Mouse (Mus musculus) lung, embryonic 15.5 days (tissue): Measurements from ENCODE around the gene Pfas. TPM values are rescaled to one million over a fixed set of nuclear protein-coding genes. Genes with fewer than 3 reads are reported as not detected.
"Not testable (repeated sequence)": the region's sequence is repeated elsewhere in the genome, so short reads cannot be mapped to it uniquely, and the experiment has no call there.

Experiments used
- ATAC-seq: fragments of 200-750 bp; cut with Nextera tagmentation; 2 replicates; pipeline ENCODE4 v1.8.0; 2017; ENCODE audit warnings: moderate number of reproducible peaks, borderline replicate concordance; ENCODE audit not compliant: low FRiP score, low TSS enrichment; ENCODE audit errors: extremely low read depth
- H3K27ac ChIP-seq: fragments of 300-500 bp; sonication (generic); 2 replicates; pipeline ENCODE4 v1.5.1; 2015; ENCODE audit warnings: moderate library complexity, mild to moderate bottlenecking, inconsistent platforms
- H3K27me3 ChIP-seq: fragments of 300-500 bp; sonication (generic); 2 replicates; pipeline ENCODE4 v1.6.1; 2015; ENCODE audit warnings: inconsistent platforms
- H3K36me3 ChIP-seq: fragments of 300-500 bp; sonication (generic); 2 replicates; pipeline ENCODE4 v1.6.1; 2015; ENCODE audit warnings: inconsistent platforms
- H3K4me1 ChIP-seq: fragments of 300-500 bp; sonication (generic); 2 replicates; pipeline ENCODE4 v1.6.1; 2015; ENCODE audit warnings: inconsistent platforms
- H3K4me2 ChIP-seq: fragments of 300-500 bp; sonication (generic); 2 replicates; pipeline ENCODE4 v1.6.1; 2015; ENCODE audit warnings: inconsistent platforms, mild to moderate bottlenecking, moderate library complexity
- H3K4me3 ChIP-seq: fragments of 300-500 bp; sonication (generic); 2 replicates; pipeline ENCODE4 v1.5.1; 2015; ENCODE audit warnings: mild to moderate bottlenecking, inconsistent platforms
- H3K9ac ChIP-seq: fragments of 300-500 bp; sonication (generic); 2 replicates; pipeline ENCODE4 v1.6.1; 2015; ENCODE audit warnings: inconsistent platforms
- H3K9me3 ChIP-seq: fragments of 300-500 bp; sonication (generic); 2 replicates; pipeline ENCODE4 v1.6.1; 2016; ENCODE audit warnings: inconsistent platforms
- WGBS: fragments of 180-500 bp; shearing (Covaris S2); methylation state at CpG from one replicate; pipeline ENCODE4 v1.1.7; 2015; 5-methylcytosine and 5-hydroxymethylcytosine counted together
- polyA plus RNA-seq: library from polyadenylated mRNA; unstranded; fragments of >200 nt; fragmentation: Nextera tagmentation; extraction: Ambion mirVana; gene quantifications from 2 replicates; pipeline ENCODE4 v1.2.1, GENCODE M21; 2015

The Pfas gene
- polyA plus RNA-seq, 1 experiment from 2014 or later = 33.4 TPM

DNA sequence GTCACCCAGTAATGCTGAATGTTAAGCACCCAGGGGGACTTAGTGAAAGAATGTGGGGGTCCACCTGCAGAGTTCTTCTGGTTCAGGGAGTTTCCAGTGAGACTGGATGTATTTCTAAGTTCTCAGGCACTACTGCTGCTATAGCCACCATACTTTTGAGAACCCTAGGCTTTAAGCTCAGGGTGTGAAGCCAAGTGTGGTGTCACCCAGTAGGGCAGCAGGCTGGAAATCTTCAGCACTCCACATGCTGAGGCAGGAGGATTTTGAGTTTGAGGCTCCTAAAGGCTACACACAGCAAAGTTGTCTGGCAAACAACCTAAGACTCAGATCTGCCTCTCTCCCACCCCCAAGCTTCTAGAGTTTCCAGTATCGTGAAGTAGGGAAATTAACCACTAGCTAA, 41.7 kb downstream of the Pfas start:
- no peak for ATAC-seq
- Histone ChIP-seq H3K27ac (no peak overlapping the region), H3K9ac (no peak overlapping the region), H3K4me3 (no peak overlapping the region), H3K4me2 (no peak overlapping the region), H3K4me1 (peaks cover 25% of the 10 kb centered on the region), H3K36me3 (no peaks in the 10 kb centered on the region), H3K9me3 (no peaks in the 10 kb centered on the region), H3K27me3 (no peaks in the 10 kb centered on the region)
- 17% methylated on average over 1 of the region's 1 CpGs for WGBS

GRCm38 (mm10) chr11:68965845-68966244, 42.4 kb downstream of the Pfas start:
- H3K4me2 ChIP-seq = no peak overlapping the region
- no peaks in the 10 kb centered on the region for H3K27me3 ChIP-seq
- peaks cover 21% of the 10 kb centered on the region for H3K4me1 ChIP-seq
- H3K9ac ChIP-seq = no peak overlapping the region
- no peak for ATAC-seq
- no peaks in the 10 kb centered on the region for H3K9me3 ChIP-seq
- no peaks in the 10 kb centered on the region for H3K36me3 ChIP-seq
- H3K4me3 ChIP-seq = no peak overlapping the region
- H3K27ac ChIP-seq = no peak overlapping the region
- 24% methylated on average over 3 of the region's 3 CpGs for WGBS

- no peaks in the 10 kb centered on the region for H3K36me3 ChIP-seq
- peaks cover 13% of the 10 kb centered on the region for H3K4me1 ChIP-seq
- no peaks in the 10 kb centered on the region for H3K27me3 ChIP-seq
- no peak for ATAC-seq
- H3K9ac ChIP-seq = no peak overlapping the region
- H3K9me3 ChIP-seq = no peaks in the 10 kb centered on the region
- no peak overlapping the region for H3K4me3 ChIP-seq
- H3K27ac ChIP-seq = no peak overlapping the region
- no peak overlapping the region for H3K4me2 ChIP-seq
Measured at GRCm38 (mm10) chr11:68965050-68965449, 43.2 kb downstream of the Pfas start.

DNA sequence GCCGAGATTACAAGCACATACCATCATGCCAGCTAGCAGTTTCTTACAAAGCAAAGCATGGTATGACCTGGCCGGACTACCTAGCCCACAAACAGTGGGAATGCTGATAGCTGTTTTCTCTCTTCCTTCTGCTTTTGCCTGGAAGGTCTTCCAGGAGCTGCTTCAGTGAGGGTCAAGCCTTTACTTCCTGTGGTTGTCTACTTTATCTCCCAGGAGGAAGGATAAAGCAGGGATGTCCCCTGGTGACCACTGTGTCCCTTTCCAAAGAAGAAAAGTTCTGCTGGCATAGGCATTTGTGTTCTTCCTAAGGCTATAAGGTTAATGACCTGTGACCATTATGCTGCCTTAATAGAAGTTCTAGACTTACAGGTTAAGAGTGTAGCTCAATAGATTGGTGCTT, 44.9 kb downstream of the Pfas start:
- WGBS = 64% methylated on average over 2 of the region's 2 CpGs
- Histone ChIP-seq H3K36me3 (no peaks in the 10 kb centered on the region), H3K27ac (no peak overlapping the region), H3K27me3 (no peaks in the 10 kb centered on the region), H3K4me1 (peaks cover 7% of the 10 kb centered on the region), H3K9me3 (no peaks in the 10 kb centered on the region), H3K4me2 (no peak overlapping the region), H3K9ac (no peak overlapping the region), H3K4me3 (no peak overlapping the region)
- no peak for ATAC-seq

- H3K9ac ChIP-seq, H3K4me3 ChIP-seq, H3K27me3 ChIP-seq, H3K36me3 ChIP-seq, ATAC-seq, H3K9me3 ChIP-seq, H3K27ac ChIP-seq, H3K4me2 ChIP-seq, H3K4me1 ChIP-seq: not testable (repeated sequence)
- WGBS = 19% methylated on average over 11 of the region's 11 CpGs
Measured at GRCm38 (mm10) chr11:68962159-68962558, 46.1 kb downstream of the Pfas start.

- no peaks in the 10 kb centered on the region for H3K36me3 ChIP-seq
- peaks cover 11% of the 10 kb centered on the region for H3K27me3 ChIP-seq
- H3K4me1 ChIP-seq = no peaks in the 10 kb centered on the region
- H3K27ac ChIP-seq = no peak overlapping the region
- H3K9me3 ChIP-seq = no peaks in the 10 kb centered on the region
- no peak overlapping the region for H3K4me3 ChIP-seq
- no peak overlapping the region for H3K9ac ChIP-seq
- no peak overlapping the region for H3K4me2 ChIP-seq
- WGBS = 55% methylated on average over 3 of the region's 3 CpGs
- ATAC-seq = no peak
Measured at GRCm38 (mm10) chr11:68961596-68961995, 46.7 kb downstream of the Pfas start.

DNA sequence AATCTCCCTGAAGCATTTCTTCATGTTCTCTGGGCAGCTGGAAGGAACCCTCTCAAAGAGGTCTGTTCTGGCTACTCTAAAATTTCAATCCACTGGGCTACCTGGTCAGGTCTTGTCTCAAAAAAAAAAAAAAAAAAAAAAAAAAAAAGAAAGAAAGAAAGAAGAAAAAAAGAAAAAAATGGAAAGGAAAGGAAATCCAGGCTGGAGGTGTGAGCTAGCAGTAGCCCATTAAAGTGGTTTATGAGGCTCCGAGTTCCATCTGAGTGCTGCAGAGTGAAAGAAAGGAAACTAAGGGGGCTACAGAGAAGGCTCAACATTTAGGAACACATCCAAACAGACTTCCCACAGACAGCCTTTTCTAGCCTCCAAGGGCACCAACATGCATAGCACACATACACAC, 50.3 kb downstream of the Pfas start:
- WGBS = 87% methylated on average over 1 of the region's 1 CpGs
- Histone ChIP-seq H3K4me2 (peak overlapping the region; percentile 39; the same call in 1 of the 2 replicates), H3K9ac (no peak overlapping the region)

GRCm38 (mm10) chr11:68957308-68957707, 51.0 kb downstream of the Pfas start, which contains the start of gene Arhgef15:
Gene Arhgef15 (minus strand): TSS chr11:68957480.
- Histone ChIP-seq H3K4me3 (peak within 1 kb of the TSS; percentile 41), H3K36me3 (no peaks in the 10 kb centered on the region), H3K9ac (peak within 1 kb of the TSS; percentile 22), H3K9me3 (no peaks in the 10 kb centered on the region), H3K27me3 (peaks cover 40% of the 10 kb centered on the region), H3K27ac (peak within 1 kb of the TSS; percentile 83), H3K4me1 (peaks cover 15% of the 10 kb centered on the region; the same call in 1 of the 2 replicates), H3K4me2 (peak within 1 kb of the TSS; percentile 39)
- no peak for ATAC-seq
- WGBS = 43% methylated on average over 8 of the region's 8 CpGs

More for the DNA sequence above, 50.3 kb downstream of the Pfas start:
- Histone ChIP-seq H3K36me3 (no peaks in the 10 kb centered on the region), H3K9me3 (no peaks in the 10 kb centered on the region), H3K27me3 (peaks cover 40% of the 10 kb centered on the region), H3K4me1 (peaks cover 15% of the 10 kb centered on the region; the same call in 1 of the 2 replicates), H3K27ac (no peak overlapping the region), H3K4me3 (peak overlapping the region; percentile 41; the same call in 1 of the 2 replicates)
- no peak for ATAC-seq

DNA sequence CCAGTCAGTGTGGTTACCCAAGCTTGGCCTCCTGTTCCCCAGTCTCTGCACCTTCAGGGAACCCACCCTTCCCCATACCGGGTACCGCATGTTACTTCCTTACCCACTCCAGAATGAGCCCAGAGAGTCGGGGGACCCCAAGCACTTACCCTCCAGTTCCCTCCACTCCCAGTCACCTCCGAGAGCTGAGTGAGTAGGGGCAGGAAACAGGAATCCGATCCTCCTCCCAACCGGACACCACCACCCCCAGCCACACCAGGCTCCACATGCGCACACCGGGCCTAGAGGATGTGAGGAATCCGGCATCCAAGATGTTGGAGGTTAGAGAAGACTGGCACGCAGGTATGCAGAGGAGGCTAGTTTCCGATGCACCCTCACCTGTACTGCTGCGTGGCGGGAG, 51.6 kb downstream of the Pfas start:
- no peaks in the 10 kb centered on the region for H3K9me3 ChIP-seq
- peak overlapping the region; percentile 22 for H3K9ac ChIP-seq
- H3K27me3 ChIP-seq = peaks cover 40% of the 10 kb centered on the region
- WGBS = 27% methylated on average over 13 of the region's 13 CpGs
- peak overlapping the region; percentile 83 for H3K27ac ChIP-seq
- peak overlapping the region; percentile 39 for H3K4me2 ChIP-seq
- ATAC-seq = peak; percentile 40; the same call in 1 of the 2 replicates
- peak overlapping the region; percentile 41 for H3K4me3 ChIP-seq
- no peaks in the 10 kb centered on the region for H3K36me3 ChIP-seq
- H3K4me1 ChIP-seq = peaks cover 15% of the 10 kb centered on the region; the same call in 1 of the 2 replicates

DNA sequence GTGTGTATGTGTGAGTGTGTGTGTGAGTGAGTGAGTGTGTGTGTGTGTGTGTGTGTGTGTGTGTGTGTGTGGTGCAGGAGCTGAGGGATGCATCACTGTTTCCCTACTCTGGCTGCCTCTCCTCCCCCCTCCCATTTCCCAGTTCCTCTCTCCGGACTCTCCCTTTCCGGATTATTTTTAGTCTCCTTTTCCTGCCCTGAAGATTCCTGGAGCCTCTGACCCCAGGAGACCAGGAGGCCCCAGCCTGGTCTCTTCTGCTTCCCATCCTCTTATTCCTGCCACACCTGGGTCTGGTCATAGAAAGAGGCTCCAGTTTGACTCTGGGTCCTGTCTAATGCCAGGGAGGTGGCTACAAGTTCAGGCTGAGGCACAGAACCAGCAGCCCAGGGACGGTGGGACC, 52.2 kb downstream of the Pfas start:
- Histone ChIP-seq H3K27me3 (peaks cover 40% of the 10 kb centered on the region), H3K4me3 (peak overlapping the region; percentile 41), H3K36me3 (no peaks in the 10 kb centered on the region), H3K9ac (no peak overlapping the region), H3K4me2 (peak overlapping the region; percentile 67), H3K27ac (peak overlapping the region; percentile 83), H3K9me3 (no peaks in the 10 kb centered on the region), H3K4me1 (peaks cover 15% of the 10 kb centered on the region; the same call in 1 of the 2 replicates)
- WGBS = 35% methylated on average over 3 of the region's 3 CpGs
- ATAC-seq = no peak

DNA sequence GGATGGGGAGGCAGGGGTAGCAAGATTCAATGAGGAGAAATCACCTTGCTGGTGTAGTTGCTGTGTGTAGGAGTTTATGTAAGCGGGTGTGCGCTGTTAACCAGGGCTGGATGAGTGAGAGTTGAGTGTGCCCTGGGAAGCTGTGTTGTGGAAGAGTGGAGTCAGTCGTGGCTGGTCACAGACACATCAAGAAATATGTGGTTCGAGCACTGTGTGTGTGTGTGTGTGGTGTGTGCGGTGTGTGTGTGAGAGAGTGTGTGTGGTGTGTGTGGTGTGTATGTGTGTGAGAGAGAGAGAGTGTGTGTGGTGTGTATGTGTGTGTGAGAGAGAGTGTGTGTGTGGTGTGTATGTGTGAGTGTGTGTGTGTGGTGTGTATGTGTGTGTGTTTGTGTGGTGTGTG, 52.8 kb downstream of the Pfas start:
- H3K27me3 ChIP-seq = peaks cover 40% of the 10 kb centered on the region
- H3K4me2 ChIP-seq = peak overlapping the region; percentile 67
- peaks cover 15% of the 10 kb centered on the region; the same call in 1 of the 2 replicates for H3K4me1 ChIP-seq
- no peak for ATAC-seq
- no peaks in the 10 kb centered on the region for H3K9me3 ChIP-seq
- no peak overlapping the region for H3K9ac ChIP-seq
- peak overlapping the region; percentile 39 for H3K4me3 ChIP-seq
- no peak overlapping the region for H3K27ac ChIP-seq
- 63% methylated on average over 5 of the region's 5 CpGs for WGBS
- H3K36me3 ChIP-seq = no peaks in the 10 kb centered on the region

DNA sequence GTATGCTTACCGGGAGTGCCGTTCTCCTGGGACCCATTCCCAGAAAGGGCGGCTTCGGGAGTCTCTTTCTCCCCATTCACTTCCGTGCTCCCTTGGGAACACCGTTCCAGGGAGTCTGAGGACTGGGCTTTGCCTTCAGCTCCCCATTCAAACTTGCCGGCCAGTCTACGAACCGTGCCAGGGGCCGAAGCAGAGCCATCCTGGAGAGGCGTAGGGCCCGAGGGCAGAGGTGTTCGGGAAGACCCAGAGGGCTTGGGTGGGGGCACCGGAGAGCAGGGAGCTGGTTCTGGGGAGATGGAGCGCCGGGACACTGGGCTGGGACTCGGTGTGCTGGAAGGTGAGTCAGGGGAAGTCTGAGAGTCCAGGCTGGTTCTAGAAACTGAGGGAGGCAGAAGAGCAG, 53.9 kb downstream of the Pfas start:
- H3K4me3 ChIP-seq = peak overlapping the region; percentile 39
- H3K4me2 ChIP-seq = peak overlapping the region; percentile 67
- peaks cover 40% of the 10 kb centered on the region for H3K27me3 ChIP-seq
- peak overlapping the region; percentile 10 for H3K9ac ChIP-seq
- no peaks in the 10 kb centered on the region for H3K9me3 ChIP-seq
- peaks cover 15% of the 10 kb centered on the region; the same call in 1 of the 2 replicates for H3K4me1 ChIP-seq
- no peak for ATAC-seq
- WGBS = 1% methylated on average over 17 of the region's 17 CpGs
- H3K36me3 ChIP-seq = no peaks in the 10 kb centered on the region
- H3K27ac ChIP-seq = no peak overlapping the region

DNA sequence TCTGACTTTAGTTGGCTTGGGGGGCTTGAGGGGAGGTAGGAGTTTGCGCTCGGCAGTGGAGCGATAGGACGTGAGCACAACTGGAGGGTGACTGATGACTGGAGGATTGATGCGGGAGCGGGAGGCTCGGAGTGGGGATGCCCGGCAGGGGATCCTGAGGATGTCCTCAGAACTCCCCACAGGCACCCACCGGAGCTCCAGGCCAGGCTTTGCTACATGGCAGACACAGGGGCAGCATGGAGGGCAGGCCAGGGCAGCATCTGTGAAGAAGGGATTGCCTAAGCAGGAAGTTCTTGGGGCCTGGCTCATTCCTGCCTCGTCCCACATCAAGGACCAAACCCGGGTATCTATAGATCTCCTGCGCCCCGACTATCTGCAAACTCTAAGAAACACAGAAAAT, 54.4 kb downstream of the Pfas start:
- no peaks in the 10 kb centered on the region for H3K9me3 ChIP-seq
- WGBS = 10% methylated on average over 13 of the region's 13 CpGs
- peaks cover 40% of the 10 kb centered on the region for H3K27me3 ChIP-seq
- H3K9ac ChIP-seq = peak overlapping the region; percentile 10; the same call in 1 of the 2 replicates
- no peak overlapping the region for H3K27ac ChIP-seq
- 0 out of 2 replicates have a peak, but pooled peaks cover 2% of the 10 kb centered on the region for H3K36me3 ChIP-seq
- H3K4me3 ChIP-seq = peak overlapping the region; percentile 39
- ATAC-seq = no peak
- H3K4me2 ChIP-seq = peak overlapping the region; percentile 67
- peaks cover 15% of the 10 kb centered on the region; the same call in 1 of the 2 replicates for H3K4me1 ChIP-seq
